Mouse (Mus musculus): ENCODE results near the gene Shank2. TPM values are rescaled to one million over a fixed set of nuclear protein-coding genes. Genes with fewer than 3 reads are reported as not detected.

Gene Shank2
- polyA plus RNA-seq, 1 experiment from 2014 or later = 1.6 TPM

DNA sequence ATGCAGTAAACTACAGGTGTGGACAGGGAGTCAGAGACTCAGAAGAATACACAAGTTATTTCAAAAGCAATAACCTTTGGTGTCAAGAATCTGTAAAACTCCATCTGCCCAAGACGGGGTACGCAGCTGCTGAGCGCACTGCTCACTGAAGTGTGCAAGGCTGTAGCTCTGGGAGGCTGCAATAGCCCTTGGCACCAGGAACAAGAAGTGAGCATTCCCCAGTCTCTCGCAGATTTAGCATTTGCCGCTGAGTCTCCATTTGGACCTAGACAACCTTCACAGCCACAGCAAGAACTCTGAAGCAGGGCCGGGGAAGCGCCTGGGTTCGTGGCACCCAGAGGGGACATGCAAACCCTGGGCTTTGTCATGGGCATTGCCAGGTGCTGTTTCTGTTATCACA lies 371.3 kb downstream of the Shank2 start:
- 90% methylated on average over 8 of the region's 8 CpGs for WGBS
- H3K27ac ChIP-seq (ENCODE audit: low read length) = no peak overlapping the region
- H3K9ac ChIP-seq (ENCODE audit: low read length) = no peak overlapping the region

DNA sequence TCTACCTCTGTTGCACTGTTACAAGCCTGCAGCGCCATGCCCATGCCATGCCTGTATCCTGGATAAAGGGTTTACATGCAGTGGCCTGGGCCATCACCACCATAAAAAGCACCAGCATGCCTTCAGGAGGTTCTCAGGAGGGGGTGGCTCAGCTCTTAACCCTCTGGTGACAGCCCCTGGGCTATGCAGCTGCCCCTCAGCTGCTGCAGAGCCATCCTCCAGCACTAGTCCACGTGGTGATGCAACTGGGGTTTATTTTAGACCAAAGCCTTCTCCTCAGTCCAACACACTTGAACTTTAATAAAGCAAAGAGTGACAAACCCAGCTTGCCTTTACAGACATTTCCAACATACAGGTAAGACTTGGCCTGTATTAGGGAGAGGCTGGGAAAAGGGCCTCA lies 373.8 kb downstream of the Shank2 start:
- no peak overlapping the region for H3K4me2 ChIP-seq (ENCODE audit: low read depth, low read length)
- H3K27me3 ChIP-seq (ENCODE audit: control insufficient read depth, insufficient read depth, low read length) = no peaks in the 10 kb centered on the region
- H3K9ac ChIP-seq (ENCODE audit: low read length) = no peak overlapping the region
- WGBS = 81% methylated on average over 2 of the region's 2 CpGs
- no peak overlapping the region for H3K4me3 ChIP-seq (replicated peaks; ENCODE audit: low read length)
- ATAC-seq (ENCODE audit: insufficient read depth, low FRiP score) = no peak
- H3K4me1 ChIP-seq (ENCODE audit: control insufficient read depth, insufficient read depth, low read length) = no peaks in the 10 kb centered on the region
- H3K9me3 ChIP-seq (replicated peaks; ENCODE audit: control insufficient read depth, low read length) = no peaks in the 10 kb centered on the region
- no peak overlapping the region for H3K27ac ChIP-seq (ENCODE audit: low read length)
- no peaks in the 10 kb centered on the region for H3K36me3 ChIP-seq (ENCODE audit: control insufficient read depth, insufficient read depth, low read length)

More for the DNA sequence above, 371.3 kb downstream of the Shank2 start:
- no peak for ATAC-seq (ENCODE audit: insufficient read depth, low FRiP score)
- Histone ChIP-seq H3K4me3 (replicated peaks; ENCODE audit: low read length) (no peak overlapping the region), H3K27me3 (ENCODE audit: control insufficient read depth, insufficient read depth, low read length) (no peaks in the 10 kb centered on the region), H3K4me2 (ENCODE audit: low read depth, low read length) (no peak overlapping the region), H3K36me3 (ENCODE audit: control insufficient read depth, insufficient read depth, low read length) (no peaks in the 10 kb centered on the region), H3K4me1 (ENCODE audit: control insufficient read depth, insufficient read depth, low read length) (no peaks in the 10 kb centered on the region), H3K9me3 (replicated peaks; ENCODE audit: control insufficient read depth, low read length) (no peaks in the 10 kb centered on the region)

DNA sequence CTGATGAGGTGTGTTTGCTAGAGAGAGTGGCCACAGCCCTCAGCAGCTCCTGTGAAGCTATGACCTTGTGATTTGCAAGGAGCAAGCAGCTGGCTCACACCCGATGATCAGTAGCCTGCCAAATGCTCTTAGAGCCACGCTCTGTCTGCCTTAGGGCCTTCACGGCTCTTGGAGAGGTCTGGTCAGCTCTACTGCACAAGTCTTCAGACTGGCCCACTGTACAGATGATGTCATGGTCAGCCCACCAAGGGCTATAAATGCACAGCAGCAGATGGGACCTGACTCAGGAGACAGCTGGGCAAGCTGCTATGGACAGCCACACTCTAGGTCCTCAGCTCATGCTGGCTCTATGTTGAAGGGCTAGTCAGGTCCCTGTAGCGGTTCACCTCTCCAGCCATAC lies 376.5 kb downstream of the Shank2 start:
- Histone ChIP-seq H3K4me1 (ENCODE audit: control insufficient read depth, insufficient read depth, low read length) (no peaks in the 10 kb centered on the region), H3K9me3 (replicated peaks; ENCODE audit: control insufficient read depth, low read length) (no peaks in the 10 kb centered on the region), H3K9ac (ENCODE audit: low read length) (no peak overlapping the region), H3K36me3 (ENCODE audit: control insufficient read depth, insufficient read depth, low read length) (no peaks in the 10 kb centered on the region), H3K4me3 (replicated peaks; ENCODE audit: low read length) (no peak overlapping the region), H3K27me3 (ENCODE audit: control insufficient read depth, insufficient read depth, low read length) (no peaks in the 10 kb centered on the region), H3K27ac (ENCODE audit: low read length) (no peak overlapping the region), H3K4me2 (ENCODE audit: low read depth, low read length) (no peak overlapping the region)
- 59% methylated on average over 4 of the region's 4 CpGs for WGBS
- no peak for ATAC-seq (ENCODE audit: insufficient read depth, low FRiP score)

DNA sequence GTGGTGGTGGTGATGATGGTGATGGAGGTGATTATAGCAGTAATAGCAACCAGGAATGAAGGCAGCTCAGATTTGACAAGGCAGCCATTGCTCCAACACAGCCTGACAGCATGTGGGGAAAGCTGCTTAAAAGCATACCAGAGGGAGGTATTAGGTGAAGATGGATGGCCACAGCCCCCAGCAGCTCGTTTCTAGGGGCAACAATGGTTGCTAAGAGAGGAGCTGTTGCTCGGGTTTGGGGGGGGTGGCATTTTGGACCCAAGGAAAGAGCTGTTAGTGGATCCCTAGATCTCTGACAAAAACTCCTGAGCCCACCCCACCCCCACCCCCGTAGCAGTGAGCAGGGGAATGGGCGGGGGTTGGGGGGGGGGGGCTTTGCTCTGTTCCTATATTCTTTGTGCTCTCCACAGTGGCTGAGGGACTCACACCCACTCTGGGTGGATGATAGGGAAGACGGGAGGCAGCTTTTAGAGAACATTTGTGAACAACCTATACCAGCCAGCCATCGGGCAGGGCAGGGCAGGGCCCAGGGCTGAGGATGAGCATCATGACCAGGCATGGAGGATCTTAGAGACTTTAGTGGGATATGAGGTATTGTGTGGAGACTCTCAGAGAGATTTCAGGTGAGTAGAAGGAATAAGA lies 377.6 kb downstream of the Shank2 start:
- Histone ChIP-seq H3K9me3 (replicated peaks; ENCODE audit: control insufficient read depth, low read length) (no peaks in the 10 kb centered on the region), H3K9ac (ENCODE audit: low read length) (no peak overlapping the region), H3K4me3 (replicated peaks; ENCODE audit: low read length) (no peak overlapping the region), H3K4me2 (ENCODE audit: low read depth, low read length) (no peak overlapping the region), H3K27me3 (ENCODE audit: control insufficient read depth, insufficient read depth, low read length) (no peaks in the 10 kb centered on the region), H3K27ac (ENCODE audit: low read length) (no peak overlapping the region), H3K36me3 (ENCODE audit: control insufficient read depth, insufficient read depth, low read length) (no peaks in the 10 kb centered on the region), H3K4me1 (ENCODE audit: control insufficient read depth, insufficient read depth, low read length) (no peaks in the 10 kb centered on the region)
- 53% methylated on average over 6 of the region's 6 CpGs for WGBS
- ATAC-seq (ENCODE audit: insufficient read depth, low FRiP score) = no peak

DNA sequence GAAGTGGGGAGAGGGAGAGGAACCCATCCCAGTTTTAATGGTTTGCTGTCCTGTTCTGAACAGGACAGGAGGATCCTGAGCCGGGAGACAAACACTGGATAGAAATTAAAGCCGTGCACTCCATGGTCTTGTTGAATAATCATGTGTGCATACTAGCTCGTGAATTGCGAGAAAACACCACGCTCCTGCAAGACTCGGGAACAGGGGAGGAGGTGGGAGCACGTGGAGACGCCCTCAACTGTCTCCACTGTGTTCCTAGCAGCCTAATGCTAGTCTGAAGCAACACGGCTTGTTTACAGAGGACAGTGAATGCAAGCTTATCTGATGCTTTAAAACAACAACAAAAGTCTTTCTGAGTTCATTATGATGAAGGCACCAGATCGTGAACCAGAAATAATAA lies 379.9 kb downstream of the Shank2 start:
- Histone ChIP-seq H3K9ac (ENCODE audit: low read length) (no peak overlapping the region), H3K27me3 (ENCODE audit: control insufficient read depth, insufficient read depth, low read length) (no peaks in the 10 kb centered on the region), H3K9me3 (replicated peaks; ENCODE audit: control insufficient read depth, low read length) (no peaks in the 10 kb centered on the region), H3K4me1 (ENCODE audit: control insufficient read depth, insufficient read depth, low read length) (no peaks in the 10 kb centered on the region), H3K36me3 (ENCODE audit: control insufficient read depth, insufficient read depth, low read length) (no peaks in the 10 kb centered on the region), H3K4me3 (replicated peaks; ENCODE audit: low read length) (no peak overlapping the region), H3K27ac (ENCODE audit: low read length) (no peak overlapping the region), H3K4me2 (ENCODE audit: low read depth, low read length) (no peak overlapping the region)
- WGBS = 60% methylated on average over 10 of the region's 10 CpGs
- ATAC-seq (ENCODE audit: insufficient read depth, low FRiP score) = no peak

DNA sequence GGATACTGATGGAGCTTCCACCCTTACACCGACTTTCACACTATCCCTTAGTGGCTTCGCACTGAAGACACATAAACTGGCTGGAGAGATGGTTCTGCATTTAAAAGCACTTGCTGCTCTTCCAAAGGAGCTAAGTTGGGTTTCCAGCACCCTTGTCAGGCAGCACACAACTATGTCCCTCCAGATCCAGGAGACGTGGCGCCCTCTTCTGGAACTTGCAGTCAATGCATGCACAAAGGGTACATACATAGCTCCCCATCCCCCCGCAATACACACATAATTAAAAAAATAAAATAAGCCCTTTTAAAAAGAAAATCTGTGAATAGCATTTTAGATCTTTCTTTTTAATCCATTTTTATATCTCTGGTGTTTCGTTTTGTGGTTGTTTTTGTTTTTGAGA lies 385.8 kb downstream of the Shank2 start:
- 92% methylated on average over 6 of the region's 6 CpGs for WGBS
- Histone ChIP-seq H3K27me3 (ENCODE audit: control insufficient read depth, insufficient read depth, low read length) (no peaks in the 10 kb centered on the region), H3K36me3 (ENCODE audit: control insufficient read depth, insufficient read depth, low read length) (no peaks in the 10 kb centered on the region), H3K4me2 (ENCODE audit: low read depth, low read length) (no peak overlapping the region), H3K9me3 (replicated peaks; ENCODE audit: control insufficient read depth, low read length) (no peaks in the 10 kb centered on the region), H3K4me3 (replicated peaks; ENCODE audit: low read length) (no peak overlapping the region), H3K9ac (ENCODE audit: low read length) (no peak overlapping the region), H3K27ac (ENCODE audit: low read length) (no peak overlapping the region), H3K4me1 (ENCODE audit: control insufficient read depth, insufficient read depth, low read length) (no peaks in the 10 kb centered on the region)
- ATAC-seq (ENCODE audit: insufficient read depth, low FRiP score) = no peak

DNA sequence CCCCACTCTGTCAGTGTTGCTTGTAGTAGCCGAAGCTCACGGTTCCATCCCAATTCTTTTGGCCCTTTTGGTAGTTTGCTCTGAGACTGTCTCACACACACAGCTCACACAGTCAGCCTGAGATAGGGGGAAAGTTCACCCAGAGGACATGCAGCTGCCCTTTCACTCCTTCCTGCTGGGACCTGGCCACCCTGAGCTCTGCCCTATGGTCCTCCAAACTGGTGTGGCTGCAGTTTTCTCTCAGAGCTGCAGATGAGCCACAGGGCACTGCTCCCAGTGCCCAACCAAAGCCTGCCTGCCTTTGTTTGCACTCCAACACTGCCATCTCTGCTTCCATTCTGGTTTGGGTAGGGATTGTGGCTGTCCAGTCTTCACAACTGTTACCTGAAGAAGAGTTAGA lies 388.0 kb downstream of the Shank2 start:
- Histone ChIP-seq H3K9me3 (replicated peaks; ENCODE audit: control insufficient read depth, low read length) (no peaks in the 10 kb centered on the region), H3K27ac (ENCODE audit: low read length) (no peak overlapping the region), H3K9ac (ENCODE audit: low read length) (no peak overlapping the region), H3K4me2 (ENCODE audit: low read depth, low read length) (no peak overlapping the region), H3K4me1 (ENCODE audit: control insufficient read depth, insufficient read depth, low read length) (no peaks in the 10 kb centered on the region), H3K27me3 (ENCODE audit: control insufficient read depth, insufficient read depth, low read length) (no peaks in the 10 kb centered on the region), H3K4me3 (replicated peaks; ENCODE audit: low read length) (no peak overlapping the region), H3K36me3 (ENCODE audit: control insufficient read depth, insufficient read depth, low read length) (no peaks in the 10 kb centered on the region)
- whole genome bisulfite sequencing = 87% methylated on average over 2 of the region's 2 CpGs
- ATAC-seq (ENCODE audit: insufficient read depth, low FRiP score) = no peak

DNA sequence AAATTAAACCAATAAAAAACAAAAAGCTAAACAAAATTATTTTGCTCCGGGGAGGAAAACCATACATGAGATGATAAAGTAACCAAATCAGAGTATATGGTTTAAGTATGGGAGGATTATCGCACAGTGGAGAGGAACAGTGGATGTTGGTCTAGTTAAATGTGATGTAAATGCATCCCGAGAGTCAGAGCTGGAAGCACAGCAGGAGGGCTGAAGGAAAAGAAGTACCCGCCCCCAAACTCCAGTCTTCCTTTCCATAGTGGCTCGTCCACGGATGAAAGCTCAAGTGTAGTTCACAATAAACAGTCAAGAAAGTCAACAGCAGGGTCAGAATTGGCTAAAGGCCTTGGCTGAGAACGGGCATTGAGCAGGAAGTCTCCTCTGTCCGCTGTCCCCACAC lies 388.9 kb downstream of the Shank2 start:
- no peak overlapping the region for H3K4me2 ChIP-seq (ENCODE audit: low read depth, low read length)
- H3K9me3 ChIP-seq (replicated peaks; ENCODE audit: control insufficient read depth, low read length) = no peaks in the 10 kb centered on the region
- no peak for ATAC-seq (ENCODE audit: insufficient read depth, low FRiP score)
- H3K4me3 ChIP-seq (replicated peaks; ENCODE audit: low read length) = no peak overlapping the region
- no peak overlapping the region for H3K9ac ChIP-seq (ENCODE audit: low read length)
- no peaks in the 10 kb centered on the region for H3K27me3 ChIP-seq (ENCODE audit: control insufficient read depth, insufficient read depth, low read length)
- H3K27ac ChIP-seq (ENCODE audit: low read length) = no peak overlapping the region
- WGBS = 66% methylated on average over 8 of the region's 8 CpGs
- H3K4me1 ChIP-seq (ENCODE audit: control insufficient read depth, insufficient read depth, low read length) = no peaks in the 10 kb centered on the region
- H3K36me3 ChIP-seq (ENCODE audit: control insufficient read depth, insufficient read depth, low read length) = no peaks in the 10 kb centered on the region

DNA sequence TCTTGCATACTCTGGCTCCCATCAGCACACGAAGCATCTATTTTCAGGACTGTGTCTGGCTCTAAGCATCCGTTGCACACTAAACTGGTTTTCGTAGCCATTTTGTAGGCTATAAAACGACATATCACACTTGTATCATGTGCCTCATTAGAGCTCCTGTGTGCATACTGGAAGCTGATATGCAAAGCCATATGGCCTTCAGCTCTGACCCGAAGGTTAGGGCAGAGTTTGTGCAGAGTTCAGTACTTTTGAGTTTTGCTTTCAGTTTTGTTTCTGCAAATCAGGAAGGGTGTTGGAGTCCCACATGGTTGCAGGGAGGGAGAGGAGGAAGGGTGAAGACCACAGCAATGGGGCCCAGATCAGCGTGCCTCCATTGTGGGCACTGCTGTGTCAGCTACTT lies 390.0 kb downstream of the Shank2 start:
- H3K4me3 ChIP-seq (replicated peaks; ENCODE audit: low read length) = no peak overlapping the region
- H3K27me3 ChIP-seq (ENCODE audit: control insufficient read depth, insufficient read depth, low read length) = no peaks in the 10 kb centered on the region
- no peaks in the 10 kb centered on the region for H3K36me3 ChIP-seq (ENCODE audit: control insufficient read depth, insufficient read depth, low read length)
- ATAC-seq (ENCODE audit: insufficient read depth, low FRiP score) = no peak
- no peak overlapping the region for H3K9ac ChIP-seq (ENCODE audit: low read length)
- H3K9me3 ChIP-seq (replicated peaks; ENCODE audit: control insufficient read depth, low read length) = no peaks in the 10 kb centered on the region
- H3K27ac ChIP-seq (ENCODE audit: low read length) = no peak overlapping the region
- no peak overlapping the region for H3K4me2 ChIP-seq (ENCODE audit: low read depth, low read length)
- H3K4me1 ChIP-seq (ENCODE audit: control insufficient read depth, insufficient read depth, low read length) = no peaks in the 10 kb centered on the region
- WGBS = 78% methylated on average over 6 of the region's 6 CpGs

DNA sequence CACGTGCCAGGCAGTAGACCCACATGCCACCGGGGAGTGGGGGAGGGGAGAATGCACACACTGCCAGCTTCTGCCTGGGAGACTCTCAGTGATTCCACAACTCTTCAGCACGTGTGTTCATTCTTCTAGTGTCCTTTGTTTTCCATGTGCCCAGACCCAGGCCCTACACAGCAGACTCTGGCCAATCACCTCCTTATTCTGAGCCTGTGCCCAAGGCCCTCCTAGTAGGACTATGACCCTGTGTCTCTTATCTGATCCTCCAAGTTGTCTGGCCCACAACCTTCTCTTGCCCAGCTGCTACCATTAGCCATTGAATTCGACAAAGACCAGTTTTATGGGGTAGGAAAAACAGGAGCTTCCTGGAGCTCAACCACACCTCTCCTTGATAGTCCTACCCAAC lies 400.8 kb downstream of the Shank2 start:
- Histone ChIP-seq H3K9me3 (replicated peaks; ENCODE audit: control insufficient read depth, low read length) (no peaks in the 10 kb centered on the region), H3K27ac (ENCODE audit: low read length) (no peak overlapping the region), H3K9ac (ENCODE audit: low read length) (no peak overlapping the region), H3K4me1 (ENCODE audit: control insufficient read depth, insufficient read depth, low read length) (no peaks in the 10 kb centered on the region), H3K36me3 (ENCODE audit: control insufficient read depth, insufficient read depth, low read length) (no peaks in the 10 kb centered on the region), H3K4me3 (replicated peaks; ENCODE audit: low read length) (no peak overlapping the region), H3K27me3 (ENCODE audit: control insufficient read depth, insufficient read depth, low read length) (no peaks in the 10 kb centered on the region), H3K4me2 (ENCODE audit: low read depth, low read length) (no peak overlapping the region)
- no peak for ATAC-seq (ENCODE audit: insufficient read depth, low FRiP score)
- WGBS = 74% methylated on average over 4 of the region's 4 CpGs

Data from stomach, embryonic 16.5 days (tissue).